Mouse (Mus musculus): ENCODE measurements around the gene 1700012B09Rik. TPM values are rescaled to one million over a fixed set of nuclear protein-coding genes. Genes with fewer than 3 reads are reported as not detected.

Gene 1700012B09Rik
- polyA plus RNA-seq (2012; fragmentation: generic; extraction: Trizol), result not detected

DNA sequence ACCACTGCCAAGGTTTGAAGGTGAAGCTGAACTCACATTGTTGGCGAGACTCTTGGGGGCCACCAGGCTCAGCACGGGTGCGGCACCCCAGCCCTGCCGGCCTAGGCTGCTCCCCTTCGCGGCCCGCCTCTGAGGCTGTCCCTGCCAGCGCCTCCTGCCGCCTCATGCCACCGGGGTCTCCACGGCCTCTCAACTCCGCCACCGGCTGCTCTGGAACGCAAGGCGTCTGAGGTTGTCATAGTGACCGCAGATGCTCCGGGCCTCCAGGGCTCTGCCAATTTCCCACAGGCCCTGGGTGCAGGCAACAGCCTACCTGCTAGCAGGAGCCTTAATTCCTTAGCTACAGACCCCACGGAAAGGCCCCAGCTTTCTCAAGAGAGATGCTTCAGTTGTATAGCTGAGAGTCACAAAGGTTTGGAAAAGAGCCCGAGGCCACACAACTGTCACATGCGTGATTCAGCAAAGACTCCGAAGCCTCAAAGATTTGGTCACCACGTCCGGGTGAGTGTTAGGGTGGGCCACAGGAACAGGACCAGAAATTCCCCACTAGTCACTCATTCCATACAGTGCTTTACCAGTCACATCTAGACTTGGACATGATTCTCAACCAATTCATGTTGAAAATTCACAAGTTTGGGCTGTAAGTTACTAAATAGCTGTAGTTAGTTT is at the start of gene 1700012B09Rik:
Gene 1700012B09Rik, minus strand, starts transcription at position 228 of the 669 bp plus-strand sequence.

DNA sequence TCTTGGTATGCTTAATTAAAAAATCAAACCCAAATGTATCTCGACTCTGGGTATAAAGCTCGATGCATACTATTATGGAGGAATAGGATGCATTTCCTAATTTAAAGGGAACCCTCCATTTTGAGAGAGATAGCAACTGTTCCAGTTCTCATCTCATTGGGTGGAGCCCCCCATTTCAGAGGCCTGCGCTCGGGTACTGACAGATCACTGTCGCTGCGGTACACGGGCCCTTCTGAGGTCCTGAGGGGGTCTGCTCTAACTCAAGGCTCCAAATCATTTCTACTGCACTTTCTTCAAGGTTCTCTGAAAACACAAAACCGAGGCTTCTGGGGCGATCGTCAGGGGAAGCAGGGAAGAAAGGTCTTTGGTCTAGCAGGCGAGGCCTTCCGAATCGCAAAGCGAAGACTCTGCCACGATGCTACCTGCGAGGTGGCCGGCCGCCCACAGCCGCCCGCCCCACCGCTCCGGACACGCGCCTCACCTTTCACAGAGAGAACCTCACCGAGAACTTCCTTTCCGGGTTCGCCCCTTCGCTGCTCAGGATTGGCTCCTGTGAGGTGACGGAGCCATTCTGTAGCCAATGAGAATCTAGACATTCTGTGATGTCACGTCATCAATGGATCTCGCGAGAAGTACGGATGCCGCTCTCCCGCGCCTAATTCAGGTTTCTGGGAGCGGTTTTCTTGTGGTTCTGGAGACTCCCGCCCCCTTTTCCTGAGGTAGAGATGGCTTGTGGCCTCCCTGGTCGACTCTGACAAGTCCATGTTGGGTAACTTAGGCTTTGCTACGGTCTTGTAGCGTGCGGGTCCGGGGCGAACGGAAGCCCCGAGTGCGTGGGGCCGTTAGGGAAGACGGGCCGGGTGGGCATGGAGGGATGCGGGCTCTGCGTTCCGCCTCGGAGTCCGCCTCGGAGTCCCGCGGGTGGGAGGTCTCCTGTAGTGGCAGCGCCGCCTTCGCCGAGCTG is 13.5 kb upstream of the 1700012B09Rik start, which contains the start of the genes Mre11a and Ankrd49:
Gene Mre11a, plus strand, starts transcription at position 616 of the 964 bp plus-strand sequence.
Gene Ankrd49, minus strand, starts transcription at position 818 of the 964 bp plus-strand sequence.

DNA sequence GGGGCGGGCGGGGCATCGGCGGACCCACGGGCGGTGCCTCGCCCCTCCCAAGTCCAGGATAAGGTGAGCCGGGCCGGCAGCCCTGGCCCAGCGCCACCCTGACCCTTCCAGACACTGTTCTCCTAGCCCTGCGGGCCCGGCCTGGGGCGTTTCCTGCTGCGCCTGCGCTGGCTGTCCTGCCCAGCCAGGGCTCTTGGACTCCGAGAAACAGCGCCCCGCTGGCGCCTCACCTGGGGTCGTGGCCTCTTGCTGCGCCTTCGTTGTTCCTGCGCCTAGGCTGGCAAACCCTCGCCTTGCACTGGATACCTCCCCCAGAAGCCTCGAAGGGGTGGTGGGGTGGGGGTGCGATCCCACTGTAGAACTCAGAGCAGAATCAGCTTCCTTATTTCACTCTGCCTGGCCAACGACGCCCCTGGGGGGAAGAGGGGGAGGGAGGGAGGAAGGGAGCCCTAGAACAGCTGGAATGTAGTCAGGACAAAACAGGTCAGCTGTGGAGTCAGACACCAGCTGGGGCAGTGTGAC is 18.8 kb downstream of the 1700012B09Rik start, which contains the start of gene Fut4:
Gene Fut4, minus strand, starts transcription at position 393 of the 522 bp plus-strand sequence.

DNA sequence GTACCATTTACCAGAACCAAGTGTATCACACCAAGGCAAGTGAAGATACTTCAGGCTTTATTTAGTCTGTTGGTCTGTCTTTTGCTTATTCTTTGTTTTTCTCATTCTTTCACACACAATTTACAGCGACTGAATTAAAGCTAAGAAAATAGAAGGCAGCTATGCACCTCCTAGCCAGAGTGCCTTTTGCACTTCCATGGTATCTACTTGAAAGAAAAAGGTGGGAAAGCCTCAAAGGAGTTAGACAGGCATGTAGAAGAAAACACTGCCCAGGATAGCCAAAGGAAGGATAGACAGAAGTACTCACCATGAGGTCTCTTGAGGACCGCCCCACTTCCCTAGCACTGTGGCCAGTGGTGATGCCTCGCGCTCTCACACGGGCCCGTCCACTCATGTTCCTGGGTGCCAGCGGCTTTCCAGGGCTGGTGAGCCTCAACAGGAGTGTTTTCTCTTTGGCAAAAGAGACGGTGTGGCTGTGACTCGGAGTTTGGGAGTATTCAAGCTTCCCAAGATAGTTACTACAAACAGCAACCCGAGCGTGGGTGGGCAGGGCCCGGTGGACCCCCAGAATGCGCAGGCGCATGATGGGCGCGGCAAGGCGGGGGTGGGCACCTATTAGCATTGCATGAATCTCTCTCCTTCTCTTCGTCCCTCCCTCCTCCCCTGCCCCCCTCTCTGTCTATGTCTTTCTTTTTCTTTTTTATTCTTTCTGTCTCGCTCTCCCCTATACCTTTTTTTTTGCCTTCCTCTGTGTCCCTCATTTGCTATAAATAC is 30.5 kb downstream of the 1700012B09Rik start, which contains the start of gene Piwil4:
Gene Piwil4, minus strand, starts transcription at position 583 of the 774 bp plus-strand sequence.

Other genes with a start within 250 kb of the 1700012B09Rik start
- 10 to 100 TPM in 1 of 2 experiments, 1 to 10 TPM in 1; 3.3 to 37.9 TPM for gene Amotl1, start 126.0 kb downstream of the 1700012B09Rik start, polyA plus RNA-seq (2012; fragmentation: generic; extraction: Trizol)
- gene Piwil4, start 30.3 kb downstream of the 1700012B09Rik start, polyA plus RNA-seq (2012; fragmentation: generic; extraction: Trizol), result under 1 TPM; 0.01 to 0.18 TPM
- not detected for gene Fut4, start 18.6 kb downstream of the 1700012B09Rik start, polyA plus RNA-seq (2012; fragmentation: generic; extraction: Trizol)
- gene Mre11a, start 13.6 kb upstream of the 1700012B09Rik start, polyA plus RNA-seq (2012; fragmentation: generic; extraction: Trizol), result 1 to 10 TPM; 3.1 to 6.4 TPM
- gene Ankrd49, start 13.8 kb upstream of the 1700012B09Rik start, polyA plus RNA-seq (2012; fragmentation: generic; extraction: Trizol), result 1 to 10 TPM in 1 of 2 experiments, under 1 TPM in 1; 0.71 to 3.8 TPM
- gene Gpr83, start 89.2 kb upstream of the 1700012B09Rik start, polyA plus RNA-seq (2012; fragmentation: generic; extraction: Trizol), result not detected
- not detected for gene Izumo1r, start 132.9 kb upstream of the 1700012B09Rik start, polyA plus RNA-seq (2012; fragmentation: generic; extraction: Trizol)

Data from C3H10T1/2 (cell line).